Comparison of ENCODE assay signal across 9 mouse cellular contexts in genomic region chrX:70330202-70330843, GRCm38 (mm10). TPM values are rescaled to one million over a fixed set of nuclear protein-coding genes. Genes with fewer than 3 reads are reported as not detected.
DNase-seq lines count a peak whose midpoint lies in the region; ATAC-seq and TF ChIP-seq lines count a peak whose summit lies in the region.
"Had no signal": no experiment of that assay in that cellular context is flagged by ENCODE, and none has a peak within 500 bp of the region (broad histone marks: within the 10 kb centered on the region; RNA-seq: fewer than 3 reads in every experiment).

No protein-coding gene starts in this region.

- TF ChIP-seq CTCF in liver, adult 2 months (IDR thresholded peaks at IDR 0.05; ENCODE audit: low read depth, low read length), result peak; percentile 73
- TF ChIP-seq CTCF in left cerebral cortex, adult 2 months (IDR thresholded peaks at IDR 0.05), result peak; percentile 85
- TF ChIP-seq CTCF in small intestine, adult 2 months (IDR thresholded peaks at IDR 0.05; ENCODE audit: extremely low read depth, insufficient read length, insufficient replicate concordance, low read depth, low read length), result peak; percentile 45; the same call in 1 of the 2 replicates

- H3K27ac ChIP-seq in liver, adult 2 months (replicated peaks; ENCODE audit: insufficient read depth, low read depth, low read length), result no peak overlapping the region
- no peak overlapping the region for H3K27ac ChIP-seq in liver, embryonic 12.5 days
- H3K27ac ChIP-seq in forebrain, embryonic 15.5 days (replicated peaks), result no peak overlapping the region
- no peak overlapping the region for H3K27ac ChIP-seq in hindbrain, embryonic 13.5 days
- H3K27ac ChIP-seq in left cerebral cortex, adult 2 months, result no peak overlapping the region
- no peak overlapping the region for H3K27ac ChIP-seq in midbrain, embryonic 12.5 days (replicated peaks)
- H3K27ac ChIP-seq in small intestine, adult 2 months (ENCODE audit: insufficient read depth, low read depth, low read length), result no peak overlapping the region
- H3K27ac ChIP-seq: embryonic facial prominence, embryonic 12.5 days had no signal

- no peaks in the 10 kb centered on the region for H3K36me3 ChIP-seq in liver, adult 2 months (ENCODE audit: control insufficient read depth, insufficient read depth, low read length)
- H3K36me3 ChIP-seq in liver, embryonic 12.5 days, result no peaks in the 10 kb centered on the region
- no peaks in the 10 kb centered on the region for H3K36me3 ChIP-seq in forebrain, embryonic 15.5 days
- H3K36me3 ChIP-seq in hindbrain, embryonic 13.5 days, result no peaks in the 10 kb centered on the region
- H3K36me3 ChIP-seq in midbrain, embryonic 12.5 days, result no peaks in the 10 kb centered on the region
- H3K36me3 ChIP-seq in small intestine, adult 2 months (ENCODE audit: control insufficient read depth, insufficient read depth, low read length), result no peaks in the 10 kb centered on the region
- H3K36me3 ChIP-seq: embryonic facial prominence, embryonic 12.5 days had no signal

- intact Hi-C loops in left cerebral cortex, adult 2 months (cut with DNase I), result loop anchor here (2.0 to 10.0 kb wide), 4 partner anchors 170 to 1492 kb away; partner anchors contain the start of gene Aff2

- no peak overlapping the region for H3K9ac ChIP-seq in liver, adult 2 months (ENCODE audit: low read depth, low read length)
- no peak overlapping the region for H3K9ac ChIP-seq in liver, embryonic 12.5 days
- H3K9ac ChIP-seq in forebrain, embryonic 15.5 days (replicated peaks), result no peak overlapping the region
- H3K9ac ChIP-seq in hindbrain, embryonic 13.5 days, result no peak overlapping the region
- H3K9ac ChIP-seq in midbrain, embryonic 12.5 days (replicated peaks), result no peak overlapping the region
- H3K9ac ChIP-seq: embryonic facial prominence, embryonic 12.5 days had no signal

- H3K4me3 ChIP-seq in liver, adult 2 months (ENCODE audit: insufficient read depth, low read depth, low read length), result no peak overlapping the region
- no peak overlapping the region for H3K4me3 ChIP-seq in liver, embryonic 12.5 days
- no peak overlapping the region for H3K4me3 ChIP-seq in forebrain, embryonic 15.5 days
- H3K4me3 ChIP-seq in hindbrain, embryonic 13.5 days, result no peak overlapping the region
- H3K4me3 ChIP-seq in left cerebral cortex, adult 2 months, result no peak overlapping the region
- no peak overlapping the region for H3K4me3 ChIP-seq in midbrain, embryonic 12.5 days
- no peak overlapping the region for H3K4me3 ChIP-seq in small intestine, adult 2 months (ENCODE audit: low read depth, low read length)
- H3K4me3 ChIP-seq: embryonic facial prominence, embryonic 12.5 days had no signal

- H3K9me3 ChIP-seq in liver, embryonic 12.5 days (replicated peaks), result no peaks in the 10 kb centered on the region
- H3K9me3 ChIP-seq in forebrain, embryonic 15.5 days, result no peaks in the 10 kb centered on the region
- H3K9me3 ChIP-seq in hindbrain, embryonic 13.5 days, result no peaks in the 10 kb centered on the region
- no peaks in the 10 kb centered on the region for H3K9me3 ChIP-seq in midbrain, embryonic 12.5 days
- H3K9me3 ChIP-seq: embryonic facial prominence, embryonic 12.5 days had no signal

- H3K4me1 ChIP-seq in liver, adult 2 months (ENCODE audit: control insufficient read depth, insufficient read depth, low read length), result no peaks in the 10 kb centered on the region
- H3K4me1 ChIP-seq in liver, embryonic 12.5 days, result no peaks in the 10 kb centered on the region
- H3K4me1 ChIP-seq in forebrain, embryonic 15.5 days, result 0 out of 2 replicates have a peak, but pooled peaks cover 7% of the 10 kb centered on the region
- peaks cover 3% of the 10 kb centered on the region; the same call in 1 of the 2 replicates for H3K4me1 ChIP-seq in hindbrain, embryonic 13.5 days (replicated peaks)
- no peaks in the 10 kb centered on the region for H3K4me1 ChIP-seq in midbrain, embryonic 12.5 days
- H3K4me1 ChIP-seq in small intestine, adult 2 months (ENCODE audit: control insufficient read depth, insufficient read depth, insufficient read length, low read length), result no peaks in the 10 kb centered on the region
- H3K4me1 ChIP-seq: embryonic facial prominence, embryonic 12.5 days had no signal

- no peaks in the 10 kb centered on the region for H3K79me2 ChIP-seq in liver, adult 2 months (ENCODE audit: control insufficient read depth, insufficient read depth, low read length)

- no peak for TF ChIP-seq POLR2A in liver, adult 2 months (IDR thresholded peaks at IDR 0.05; ENCODE audit: extremely low read depth, insufficient read depth, low read length)
- TF ChIP-seq POLR2A in small intestine, adult 2 months (IDR thresholded peaks at IDR 0.05; ENCODE audit: low read depth, low read length), result no peak

- no peak overlapping the region for H3K4me2 ChIP-seq in liver, embryonic 12.5 days
- no peak overlapping the region for H3K4me2 ChIP-seq in forebrain, embryonic 15.5 days (replicated peaks)
- H3K4me2 ChIP-seq in hindbrain, embryonic 13.5 days, result no peak overlapping the region
- H3K4me2 ChIP-seq in midbrain, embryonic 12.5 days (replicated peaks), result no peak overlapping the region
- H3K4me2 ChIP-seq: embryonic facial prominence, embryonic 12.5 days had no signal

- no peaks in the 10 kb centered on the region for H3K27me3 ChIP-seq in liver, adult 2 months (ENCODE audit: control insufficient read depth, insufficient read depth, low read length)
- H3K27me3 ChIP-seq in liver, embryonic 12.5 days (replicated peaks), result no peaks in the 10 kb centered on the region
- H3K27me3 ChIP-seq in forebrain, embryonic 15.5 days, result no peaks in the 10 kb centered on the region
- no peaks in the 10 kb centered on the region for H3K27me3 ChIP-seq in hindbrain, embryonic 13.5 days
- H3K27me3 ChIP-seq in midbrain, embryonic 12.5 days, result no peaks in the 10 kb centered on the region
- H3K27me3 ChIP-seq in small intestine, adult 2 months (ENCODE audit: control insufficient read depth, insufficient read depth, low read length), result no peaks in the 10 kb centered on the region
- H3K27me3 ChIP-seq: embryonic facial prominence, embryonic 12.5 days had no signal

- 12% methylated on average over 6 of the region's 6 CpGs for WGBS in liver, adult 2 months
- 12% methylated on average over 6 of the region's 6 CpGs for WGBS in liver, embryonic 12.5 days (ENCODE audit: insufficient replicate concordance)
- 19% methylated on average over 6 of the region's 6 CpGs for WGBS in forebrain, embryonic 15.5 days
- WGBS in hindbrain, embryonic 13.5 days, result 19% methylated on average over 6 of the region's 6 CpGs
- 30% methylated on average over 6 of the region's 6 CpGs for WGBS in midbrain, embryonic 12.5 days
- 13% methylated on average over 6 of the region's 6 CpGs for WGBS in small intestine, adult 2 months

- ATAC-seq in liver, embryonic 12.5 days, result no peak
- ATAC-seq in forebrain, embryonic 15.5 days (replicated peaks), result peak; percentile 82
- ATAC-seq in hindbrain, embryonic 13.5 days (ENCODE audit: low FRiP score), result peak; percentile 88
- peak; percentile 80 for ATAC-seq in midbrain, embryonic 12.5 days (ENCODE audit: low FRiP score, low read depth)

- DNase-seq in liver, adult 2 months (ENCODE audit: extremely low read depth, low read depth, low spot score), result peak; percentile 33
- DNase-seq in cerebellum, adult 11 months, result peak; percentile 64
- DNase-seq in left cerebral cortex, adult 2 months (ENCODE audit: extremely low spot score in 1 of 2, low spot score in 2 of 2), result peak; percentile 61 to 71

RNA-seq across cellular contexts. Expression of gene Ids, which starts 34.6 kb away (rescaled TPM):
- total RNA-seq in liver, adult 2 months (2014; rRNA removed), result 5.0 and 7.8 TPM in 2 replicates
- polyA plus RNA-seq in liver, adult 2 months (2012; rRNA removed), result 6.4 and 7.4 TPM in 2 replicates
- 0.68 and 0.69 TPM in 2 replicates for polyA plus RNA-seq in liver, embryonic 12.5 days (2016; fragmentation: Nextera tagmentation; extraction: Ambion mirVana)
- polyA plus RNA-seq in forebrain, embryonic 15.5 days (2015; fragmentation: Nextera tagmentation; extraction: Ambion mirVana), result 14.8 and 16.4 TPM in 2 replicates
- 13.3 and 14.1 TPM in 2 replicates for polyA plus RNA-seq in hindbrain, embryonic 13.5 days (2015; fragmentation: Nextera tagmentation; extraction: Ambion mirVana)
- total RNA-seq in left cerebral cortex, adult 2 months (2021), result 100 to 1,000 TPM; 343 to 358 TPM
- 4.8 and 5.8 TPM in 2 replicates for polyA plus RNA-seq in midbrain, embryonic 12.5 days (2016; fragmentation: Nextera tagmentation; extraction: Ambion mirVana)
- polyA plus RNA-seq in small intestine, adult 2 months (2012; rRNA removed), result 3.9 and 6.6 TPM in 2 replicates

RNA-seq across cellular contexts. Expression of gene 1110012L19Rik, which starts 55.4 kb away (rescaled TPM):
- total RNA-seq in liver, adult 2 months (2014; rRNA removed), result 19.7 and 23.0 TPM in 2 replicates
- 6.0 and 6.7 TPM in 2 replicates for polyA plus RNA-seq in liver, adult 2 months (2012; rRNA removed)
- 12.1 and 12.6 TPM in 2 replicates for polyA plus RNA-seq in liver, embryonic 12.5 days (2016; fragmentation: Nextera tagmentation; extraction: Ambion mirVana)
- 37.2 and 39.3 TPM in 2 replicates for polyA plus RNA-seq in forebrain, embryonic 15.5 days (2015; fragmentation: Nextera tagmentation; extraction: Ambion mirVana)
- polyA plus RNA-seq in hindbrain, embryonic 13.5 days (2015; fragmentation: Nextera tagmentation; extraction: Ambion mirVana), result 32.9 and 34.8 TPM in 2 replicates
- total RNA-seq in left cerebral cortex, adult 2 months (2021), result 10 to 100 TPM; 11.5 to 12.7 TPM
- polyA plus RNA-seq in midbrain, embryonic 12.5 days (2016; fragmentation: Nextera tagmentation; extraction: Ambion mirVana), result 28.0 and 29.1 TPM in 2 replicates
- polyA plus RNA-seq in small intestine, adult 2 months (2012; rRNA removed), result 1.4 and 3.4 TPM in 2 replicates
